Mouse (Mus musculus) midbrain, embryonic 14.5 days (tissue): Measurements from ENCODE around the gene Gm21860. TPM values are rescaled to one million over a fixed set of nuclear protein-coding genes. Genes with fewer than 3 reads are reported as not detected.
"Not testable (repeated sequence)": the region's sequence is repeated elsewhere in the genome, so short reads cannot be mapped to it uniquely, and the experiment has no call there.

Experiments used
- ATAC-seq: fragments of 200-750 bp; cut with Nextera tagmentation; 2 replicates; pipeline ENCODE4 v1.8.0; 2017; ENCODE audit warnings: moderate number of reproducible peaks, moderate library complexity; ENCODE audit not compliant: low FRiP score, low TSS enrichment
- DNase-seq: peaks from one replicate; pipeline ENCODE4 v3.0.0-alpha.2; 2015
- H3K27ac ChIP-seq: fragments of 300-500 bp; sonication (generic); replicated peaks from 2 replicates; pipeline ENCODE4 v1.5.1; 2014; ENCODE audit warnings: mild to moderate bottlenecking, low read depth, low read length, moderate library complexity
- H3K27me3 ChIP-seq: fragments of 300-500 bp; sonication (generic); 2 replicates; pipeline ENCODE4 v1.6.1; 2014; ENCODE audit warnings: low read length, control low read depth, mixed read lengths; ENCODE audit not compliant: control insufficient read depth, insufficient read depth
- H3K36me3 ChIP-seq: fragments of 300-500 bp; sonication (generic); 2 replicates; pipeline ENCODE4 v1.6.1; 2014; ENCODE audit warnings: low read length, control low read depth; ENCODE audit not compliant: control insufficient read depth, insufficient read depth
- H3K4me1 ChIP-seq: fragments of 300-500 bp; sonication (generic); 2 replicates; pipeline ENCODE4 v1.6.1; 2014; ENCODE audit warnings: mild to moderate bottlenecking, antibody characterized with exemption, low read length, control low read depth; ENCODE audit not compliant: control insufficient read depth, insufficient read depth
- H3K4me2 ChIP-seq: fragments of 300-500 bp; sonication (generic); 2 replicates; pipeline ENCODE4 v1.6.1; 2014; ENCODE audit warnings: mild to moderate bottlenecking, low read length, moderate library complexity
- H3K4me3 ChIP-seq: fragments of 300-500 bp; sonication (generic); replicated peaks from 2 replicates; pipeline ENCODE4 v1.5.1; 2014; ENCODE audit warnings: low read depth, low read length
- H3K9ac ChIP-seq: fragments of 300-500 bp; sonication (generic); replicated peaks from 2 replicates; pipeline ENCODE4 v1.6.1; 2014; ENCODE audit warnings: mild to moderate bottlenecking, low read length, moderate library complexity
- H3K9me3 ChIP-seq: fragments of 300-500 bp; sonication (generic); 2 replicates; pipeline ENCODE4 v1.6.1; 2016; ENCODE audit warnings: low read length, control low read depth, mixed read lengths; ENCODE audit not compliant: control insufficient read depth
- WGBS: fragments of 180-500 bp; shearing (Covaris S2); extraction: QIAGEN DNeasy Blood & Tissue Kit; methylation state at CpG from one replicate; pipeline ENCODE4 v1.1.7; 2014; 5-methylcytosine and 5-hydroxymethylcytosine counted together
- polyA plus RNA-seq: library from polyadenylated mRNA; unstranded; fragments of >200 nt; fragmentation: Nextera tagmentation; extraction: Ambion mirVana; gene quantifications from 2 replicates; pipeline ENCODE4 v1.2.1, GENCODE M21; 2014

Gene Gm21860
- polyA plus RNA-seq, 1 experiment from 2014 or later: not detected

DNA sequence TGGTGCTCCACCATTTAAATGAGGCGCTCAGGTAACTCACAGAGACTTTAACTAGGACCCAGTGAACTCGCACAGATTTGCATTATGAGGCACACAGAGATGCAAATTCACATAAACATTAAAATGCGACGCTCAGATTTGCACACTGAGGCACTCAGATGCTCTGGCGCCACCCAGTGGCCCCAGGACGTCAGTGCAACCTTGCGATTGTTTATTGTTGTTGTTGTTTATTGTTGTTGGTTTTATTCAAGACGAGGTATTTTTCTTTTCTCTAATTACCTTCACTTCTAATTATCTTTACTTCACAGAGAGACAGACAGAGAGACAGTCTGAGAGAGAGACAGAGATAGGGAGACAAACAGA, 20.3 kb downstream of the Gm21860 start:
- DNase-seq (peak; percentile 45), ATAC-seq (peak; percentile 19; the same call in 1 of the 2 replicates)
- WGBS: 58% methylated on average over 6 of the region's 8 CpGs

DNA sequence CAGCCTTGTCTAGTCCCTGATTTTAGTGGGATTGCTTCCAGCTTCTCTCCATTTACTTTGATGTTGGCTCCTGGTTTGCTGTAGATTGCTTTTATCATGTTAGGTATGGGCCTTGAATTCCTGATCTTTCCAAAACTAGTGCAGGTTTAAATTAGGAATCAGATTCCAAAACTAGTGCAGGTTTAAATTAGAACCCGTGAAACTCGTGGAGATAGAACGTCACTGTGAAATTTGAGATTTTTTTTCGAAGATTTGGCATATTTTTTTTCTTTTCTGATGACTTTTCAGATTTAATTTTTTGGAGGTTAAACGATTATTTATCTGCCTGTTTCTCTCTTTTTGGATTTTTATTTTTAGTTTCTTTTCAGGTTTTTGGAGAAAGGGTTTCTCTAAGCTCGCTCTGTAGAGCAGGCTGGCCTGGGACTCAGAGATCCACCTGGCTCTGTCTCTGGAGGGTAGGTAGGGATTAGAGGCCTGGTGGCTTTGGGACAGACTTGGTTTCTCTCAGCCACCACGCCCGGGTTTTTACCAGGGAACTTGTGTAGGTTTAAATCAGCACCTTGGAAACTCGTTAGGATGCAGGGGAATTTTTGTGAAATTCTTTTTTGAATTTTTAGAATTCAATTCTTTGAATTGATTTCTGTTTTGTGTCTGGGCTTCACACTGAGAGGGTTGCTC, 20.8 kb downstream of the Gm21860 start:
- peaks cover 25% of the 10 kb centered on the region for H3K36me3 ChIP-seq
- WGBS: 90% methylated on average over 6 of the region's 9 CpGs
- DNase-seq: not testable (repeated sequence)

More for the DNA sequence above, 20.3 kb downstream of the Gm21860 start:
- H3K27me3 ChIP-seq, H3K4me1 ChIP-seq, H3K4me3 ChIP-seq, H3K4me2 ChIP-seq, H3K27ac ChIP-seq, H3K9ac ChIP-seq: not testable (repeated sequence)
- peaks cover 18% of the 10 kb centered on the region for H3K9me3 ChIP-seq
- H3K36me3 ChIP-seq: peaks cover 30% of the 10 kb centered on the region

DNA sequence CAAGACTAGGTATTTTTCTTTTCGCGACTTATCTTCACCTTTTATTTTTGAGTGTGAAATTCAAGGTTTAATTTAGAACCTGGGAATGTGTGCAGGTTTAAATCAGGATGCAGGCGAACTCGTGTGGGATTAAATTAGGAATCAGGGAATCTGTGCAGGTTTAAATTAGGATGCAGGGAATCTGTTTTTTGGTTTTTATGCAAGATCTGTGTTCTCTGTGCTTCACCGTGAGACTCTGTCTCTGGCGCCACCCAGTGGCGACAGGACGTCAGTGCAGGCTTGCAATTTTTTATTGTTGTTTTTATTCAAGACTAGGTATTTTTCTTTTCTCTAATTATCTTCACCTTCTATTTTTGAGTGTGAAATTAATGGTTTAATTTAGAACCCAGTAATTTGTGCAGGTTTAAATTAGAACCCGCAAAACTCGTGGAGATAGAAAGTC, 22.5 kb downstream of the Gm21860 start:
- WGBS: 48% methylated on average over 10 of the region's 10 CpGs
- H3K9ac ChIP-seq, H3K9me3 ChIP-seq, H3K27me3 ChIP-seq, H3K4me1 ChIP-seq, H3K4me3 ChIP-seq, H3K36me3 ChIP-seq, H3K4me2 ChIP-seq: not testable (repeated sequence)
- 0 out of 2 replicates have a peak overlapping the region, but pooled peaks have one; percentile 20 for H3K27ac ChIP-seq
- ATAC-seq: peak; percentile 81
- DNase-seq: peak; percentile 91

More for the DNA sequence above, 20.8 kb downstream of the Gm21860 start:
- ATAC-seq, H3K4me2 ChIP-seq, H3K4me3 ChIP-seq, H3K4me1 ChIP-seq, H3K9ac ChIP-seq, H3K27me3 ChIP-seq, H3K27ac ChIP-seq: not testable (repeated sequence)
- H3K9me3 ChIP-seq: peaks cover 13% of the 10 kb centered on the region

DNA sequence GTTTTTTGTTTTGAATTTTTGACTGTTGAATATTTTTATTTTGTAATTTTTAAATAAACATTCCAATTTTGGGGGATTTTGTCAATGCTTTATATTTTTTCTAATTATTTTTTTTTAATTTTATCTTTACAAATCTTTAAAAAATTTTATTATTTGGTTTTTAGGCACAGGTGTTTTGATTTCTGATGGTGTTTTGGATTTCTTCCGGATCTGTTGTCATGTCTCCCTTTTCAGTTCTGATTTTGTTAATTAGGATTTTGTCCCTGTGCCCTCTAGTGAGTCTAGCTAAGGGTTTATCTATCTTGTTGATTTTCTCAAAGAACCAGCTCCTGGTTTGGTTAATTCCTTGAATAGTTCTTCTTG, 23.0 kb downstream of the Gm21860 start:
- H3K9ac ChIP-seq, H3K9me3 ChIP-seq, DNase-seq, H3K36me3 ChIP-seq, H3K4me1 ChIP-seq, H3K4me3 ChIP-seq, H3K27me3 ChIP-seq, ATAC-seq, H3K27ac ChIP-seq, H3K4me2 ChIP-seq: not testable (repeated sequence)
- WGBS: 58% methylated on average over 1 of the region's 1 CpGs

GRCm38 (mm10) chrY:90730908-90731592, 23.6 kb downstream of the Gm21860 start:
- DNase-seq (peak; percentile 44), ATAC-seq (peak; percentile 68)
- H3K9me3 ChIP-seq, H3K4me3 ChIP-seq, H3K27me3 ChIP-seq, H3K4me1 ChIP-seq, H3K9ac ChIP-seq, H3K4me2 ChIP-seq, H3K36me3 ChIP-seq, H3K27ac ChIP-seq: not testable (repeated sequence)
- WGBS: 57% methylated on average over 13 of the region's 20 CpGs

DNA sequence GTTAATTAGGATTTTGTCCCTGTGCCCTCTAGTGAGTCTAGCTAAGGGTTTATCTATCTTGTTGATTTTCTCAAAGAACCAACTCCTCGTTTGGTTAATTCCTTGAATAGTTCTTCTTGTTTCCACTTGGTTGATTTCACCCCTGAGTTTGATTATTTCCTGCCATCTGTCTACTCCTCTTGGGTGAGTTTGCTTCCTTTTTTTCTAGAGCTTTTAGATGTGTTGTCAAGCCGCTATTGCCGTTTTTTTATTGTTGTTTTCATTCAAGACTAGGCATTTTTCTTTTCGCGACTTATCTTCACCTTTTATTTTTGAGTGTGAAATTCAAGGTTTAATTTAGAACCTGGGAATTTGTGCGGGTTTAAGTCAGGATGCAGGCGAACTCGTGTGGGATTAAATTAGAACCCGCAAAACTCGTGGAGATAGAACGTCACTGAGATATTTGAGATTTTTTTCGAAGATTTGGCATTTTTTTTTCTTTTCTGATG, 24.8 kb downstream of the Gm21860 start:
- 50% methylated on average over 10 of the region's 12 CpGs for WGBS
- DNase-seq, H3K9me3 ChIP-seq: not testable (repeated sequence)

GRCm38 (mm10) chrY:90728905-90729256, 25.7 kb downstream of the Gm21860 start:
- H3K4me1 ChIP-seq, H3K36me3 ChIP-seq, H3K27me3 ChIP-seq, H3K9ac ChIP-seq, DNase-seq, H3K4me3 ChIP-seq, H3K9me3 ChIP-seq, H3K27ac ChIP-seq, H3K4me2 ChIP-seq: not testable (repeated sequence)
- WGBS: 46% methylated on average over 14 of the region's 17 CpGs
- peak; percentile 69 for ATAC-seq

More for the DNA sequence above, 24.8 kb downstream of the Gm21860 start:
- H3K36me3 ChIP-seq, H3K27me3 ChIP-seq, H3K27ac ChIP-seq, H3K4me2 ChIP-seq, H3K9ac ChIP-seq, H3K4me1 ChIP-seq, H3K4me3 ChIP-seq, ATAC-seq: not testable (repeated sequence)

- H3K9me3 ChIP-seq, H3K27me3 ChIP-seq, H3K4me3 ChIP-seq, H3K27ac ChIP-seq, H3K4me2 ChIP-seq, H3K36me3 ChIP-seq, H3K9ac ChIP-seq, H3K4me1 ChIP-seq, DNase-seq: not testable (repeated sequence)
- WGBS: 69% methylated on average over 10 of the region's 13 CpGs
- ATAC-seq: peak; percentile 16; the same call in 1 of the 2 replicates
These were observed 26.2 kb downstream of the Gm21860 start for GRCm38 (mm10) chrY:90728251-90728904.
